Mouse (Mus musculus): ENCODE measurements around the gene Gm17490.

Gene Gm17490

GRCm38 (mm10) chr2:11625890-11626289 is at the start of gene Gm17490:
Gene Gm17490 (minus strand): TSS chr2:11626264.
- no peak for DNase-seq (ENCODE audit: low spot score)

- no peak for DNase-seq (ENCODE audit: low spot score)
These were observed 46.1 kb upstream of the Gm17490 start for GRCm38 (mm10) chr2:11672144-11672543.

- DNase-seq (ENCODE audit: low spot score), result no peak
These were observed 39.3 kb upstream of the Gm17490 start for GRCm38 (mm10) chr2:11665326-11665725.

- no peak for DNase-seq (ENCODE audit: low spot score)
These were observed 38.7 kb upstream of the Gm17490 start for GRCm38 (mm10) chr2:11664806-11665205.

GRCm38 (mm10) chr2:11664367-11664766 is 38.3 kb upstream of the Gm17490 start:
- DNase-seq (ENCODE audit: low spot score), result no peak

- DNase-seq (ENCODE audit: low spot score), result peak; percentile 31
These were observed 37.9 kb upstream of the Gm17490 start for GRCm38 (mm10) chr2:11663961-11664360.

- DNase-seq (ENCODE audit: low spot score), result no peak
These were observed 36.8 kb upstream of the Gm17490 start for GRCm38 (mm10) chr2:11662907-11663230.

- no peak for DNase-seq (ENCODE audit: low spot score)
These were observed 36.3 kb upstream of the Gm17490 start for GRCm38 (mm10) chr2:11662143-11662906.

GRCm38 (mm10) chr2:11659263-11659662 is 33.2 kb upstream of the Gm17490 start:
- DNase-seq (ENCODE audit: low spot score), result no peak

- DNase-seq (ENCODE audit: low spot score), result no peak
These were observed 31.5 kb upstream of the Gm17490 start for GRCm38 (mm10) chr2:11657581-11657980.

- DNase-seq (ENCODE audit: low spot score), result no peak
These were observed 29.2 kb upstream of the Gm17490 start for GRCm38 (mm10) chr2:11654990-11655931.

- DNase-seq (ENCODE audit: low spot score), result no peak
These were observed 27.7 kb upstream of the Gm17490 start for GRCm38 (mm10) chr2:11653780-11654179.

GRCm38 (mm10) chr2:11653330-11653729 is 27.3 kb upstream of the Gm17490 start:
- no peak for DNase-seq (ENCODE audit: low spot score)

- DNase-seq (ENCODE audit: low spot score), result no peak
These were observed 26.7 kb upstream of the Gm17490 start for GRCm38 (mm10) chr2:11652780-11653179.

GRCm38 (mm10) chr2:11652196-11652595 is 26.1 kb upstream of the Gm17490 start:
- DNase-seq (ENCODE audit: low spot score), result no peak

- no peak for DNase-seq (ENCODE audit: low spot score)
These were observed 25.4 kb upstream of the Gm17490 start for GRCm38 (mm10) chr2:11651476-11651875.

- DNase-seq (ENCODE audit: low spot score), result no peak
These were observed 19.2 kb upstream of the Gm17490 start for GRCm38 (mm10) chr2:11645297-11645696.

- no peak for DNase-seq (ENCODE audit: low spot score)
These were observed 18.0 kb upstream of the Gm17490 start for GRCm38 (mm10) chr2:11644057-11644456.

GRCm38 (mm10) chr2:11642451-11642941 is 16.4 kb upstream of the Gm17490 start, which contains the start of gene Il2ra:
Gene Il2ra (plus strand): TSS chr2:11642807.
- DNase-seq (ENCODE audit: low spot score), result no peak

- DNase-seq (ENCODE audit: low spot score), result no peak
These were observed 11.1 kb upstream of the Gm17490 start for GRCm38 (mm10) chr2:11637115-11637514.

GRCm38 (mm10) chr2:11636138-11636480 is 10.0 kb upstream of the Gm17490 start:
- no peak for DNase-seq (ENCODE audit: low spot score)

GRCm38 (mm10) chr2:11635471-11636137 is 9.5 kb upstream of the Gm17490 start:
- DNase-seq (ENCODE audit: low spot score), result no peak
